Mouse (Mus musculus) lung, embryonic 16.5 days (tissue): ENCODE results near the gene Gm10226. TPM values are rescaled to one million over a fixed set of nuclear protein-coding genes. Genes with fewer than 3 reads are reported as not detected.
"Not testable (repeated sequence)": the region's sequence is repeated elsewhere in the genome, so short reads cannot be mapped to it uniquely, and the experiment has no call there.

ENCODE experiments used
- ATAC-seq: fragments of 200-750 bp; cut with Nextera tagmentation; 2 replicates; pipeline ENCODE4 v1.8.0; 2017; ENCODE audit warnings: low read depth, mild to moderate bottlenecking, moderate library complexity
- H3K27ac ChIP-seq: fragments of 300-500 bp; sonication (generic); 2 replicates; pipeline ENCODE4 v1.5.1; 2014; ENCODE audit warnings: mild to moderate bottlenecking, control low read depth, low read length
- H3K27me3 ChIP-seq: fragments of 300-500 bp; sonication (generic); 2 replicates; pipeline ENCODE4 v1.6.1; 2014; ENCODE audit warnings: low read depth, low read length, mixed read lengths; ENCODE audit not compliant: control insufficient read depth, insufficient read depth
- H3K36me3 ChIP-seq: fragments of 300-500 bp; sonication (generic); 2 replicates; pipeline ENCODE4 v1.6.1; 2014; ENCODE audit warnings: low read length; ENCODE audit not compliant: control insufficient read depth, insufficient read depth
- H3K4me1 ChIP-seq: fragments of 300-500 bp; sonication (generic); replicated peaks from 2 replicates; pipeline ENCODE4 v1.6.1; 2014; ENCODE audit warnings: low read length, mixed read lengths; ENCODE audit not compliant: control insufficient read depth, insufficient read depth
- H3K4me2 ChIP-seq: fragments of 300-500 bp; sonication (generic); 2 replicates; pipeline ENCODE4 v1.6.1; 2014; ENCODE audit warnings: low read depth, low read length, control low read depth
- H3K4me3 ChIP-seq: fragments of 300-500 bp; sonication (generic); 2 replicates; pipeline ENCODE4 v1.5.1; 2014; ENCODE audit warnings: mild to moderate bottlenecking, low read length, control low read depth
- H3K9ac ChIP-seq: fragments of 300-500 bp; sonication (generic); 2 replicates; pipeline ENCODE4 v1.6.1; 2014; ENCODE audit warnings: low read length, control low read depth
- H3K9me3 ChIP-seq: fragments of 300-500 bp; sonication (generic); 2 replicates; pipeline ENCODE4 v1.6.1; 2016; ENCODE audit warnings: low read length; ENCODE audit not compliant: control insufficient read depth
- WGBS: fragments of 180-500 bp; shearing (Covaris S2); extraction: QIAGEN DNeasy Blood & Tissue Kit; methylation state at CpG from one replicate; pipeline ENCODE4 v1.1.7; 2014; 5-methylcytosine and 5-hydroxymethylcytosine counted together
- polyA plus RNA-seq: library from polyadenylated mRNA; unstranded; fragments of >200 nt; fragmentation: Nextera tagmentation; extraction: Ambion mirVana; gene quantifications from 2 replicates; pipeline ENCODE4 v1.2.1, GENCODE M21; 2015

Gene Gm10226
- 4.1 and 5.3 TPM in 2 replicates for polyA plus RNA-seq

DNA sequence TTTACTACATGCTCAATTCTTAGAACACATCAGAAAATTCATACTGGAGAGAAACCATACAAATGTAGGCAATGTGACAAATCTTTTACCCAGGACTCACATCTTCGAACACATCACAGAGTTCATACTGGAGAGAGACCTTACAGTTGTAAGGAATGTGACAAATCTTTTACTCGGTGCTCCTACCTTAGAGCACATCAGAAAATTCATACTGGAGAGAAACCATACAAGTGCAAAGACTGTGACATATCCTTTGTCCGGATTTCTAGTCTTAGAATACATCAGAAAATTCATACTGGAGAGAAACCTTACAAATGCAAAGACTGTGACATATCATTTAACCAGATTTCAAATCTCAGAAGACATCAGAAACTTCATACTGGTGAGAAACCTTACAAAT lies at the start of gene Gm10226:
Gm10226 (plus strand) TSS at position 301 of the 400 bp plus-strand sequence.
- 0 out of 2 replicates have a peak, but pooled peaks cover 4% of the 10 kb centered on the region for H3K36me3 ChIP-seq
- no peak within 1 kb of the TSS for H3K4me3 ChIP-seq
- no peak within 1 kb of the TSS for H3K27ac ChIP-seq
- no peak within 1 kb of the TSS for H3K9ac ChIP-seq
- no peaks in the 10 kb centered on the region for H3K27me3 ChIP-seq
- H3K9me3 ChIP-seq, result no peaks in the 10 kb centered on the region
- ATAC-seq, result no peak
- WGBS, result 85% methylated on average over 3 of the region's 3 CpGs
- no peaks in the 10 kb centered on the region for H3K4me1 ChIP-seq
- no peak within 1 kb of the TSS for H3K4me2 ChIP-seq

DNA sequence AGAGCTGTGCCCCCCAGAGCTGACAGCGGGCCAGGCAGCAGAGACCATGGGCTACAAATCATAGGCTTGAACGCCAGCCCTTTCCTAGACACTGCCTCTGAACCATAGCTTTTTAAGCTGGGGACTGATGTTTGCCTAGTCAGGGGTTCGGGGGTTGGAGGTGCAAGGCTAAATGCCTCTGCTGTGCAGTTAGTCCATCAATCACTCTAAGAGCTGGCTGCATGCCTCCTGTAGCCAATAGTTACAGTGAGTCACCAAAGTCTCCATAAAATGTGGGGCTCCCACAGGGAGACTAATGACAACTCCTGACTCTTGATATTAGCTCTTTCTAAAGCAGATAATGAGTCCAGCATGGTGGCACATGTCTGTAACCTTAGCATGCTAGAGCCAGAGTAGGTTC lies 42.9 kb upstream of the Gm10226 start:
- WGBS, result 37% methylated on average over 3 of the region's 3 CpGs
- Histone ChIP-seq H3K9me3 (no peaks in the 10 kb centered on the region), H3K4me1 (no peaks in the 10 kb centered on the region; the same call in 1 of the 2 replicates), H3K27ac (no peak overlapping the region), H3K9ac (no peak overlapping the region), H3K36me3 (no peaks in the 10 kb centered on the region), H3K4me3 (no peak overlapping the region), H3K4me2 (no peak overlapping the region), H3K27me3 (no peaks in the 10 kb centered on the region)
- ATAC-seq, result no peak

DNA sequence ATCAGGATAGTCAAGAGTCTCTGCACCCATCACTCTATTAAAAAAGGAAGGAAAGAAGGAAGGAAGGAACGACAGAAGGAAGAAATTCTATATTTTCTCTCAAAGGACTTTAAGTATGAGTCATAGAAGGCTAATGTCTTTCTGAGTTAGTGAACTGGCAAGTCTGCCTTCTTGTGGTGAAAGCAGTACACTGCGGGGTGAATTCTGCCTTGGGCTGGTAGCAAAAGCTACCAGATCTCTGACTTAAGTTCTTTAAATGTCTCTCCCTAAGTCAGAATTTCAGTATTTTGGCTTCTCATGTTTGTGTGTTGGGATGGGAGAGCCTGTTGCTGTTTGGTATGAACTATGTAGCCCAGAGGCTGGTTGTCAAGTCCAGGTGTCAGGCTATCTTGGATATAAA lies 41.7 kb upstream of the Gm10226 start:
- Histone ChIP-seq H3K36me3 (no peaks in the 10 kb centered on the region), H3K27me3 (no peaks in the 10 kb centered on the region), H3K9me3 (no peaks in the 10 kb centered on the region), H3K9ac (peak overlapping the region; percentile 62), H3K4me3 (peak overlapping the region; percentile 55), H3K4me1 (no peaks in the 10 kb centered on the region; the same call in 1 of the 2 replicates), H3K4me2 (peak overlapping the region; percentile 55), H3K27ac (peak overlapping the region; percentile 66; the same call in 1 of the 2 replicates)
- WGBS, result 18% methylated on average over 2 of the region's 2 CpGs
- ATAC-seq, result peak; percentile 44; the same call in 1 of the 2 replicates

DNA sequence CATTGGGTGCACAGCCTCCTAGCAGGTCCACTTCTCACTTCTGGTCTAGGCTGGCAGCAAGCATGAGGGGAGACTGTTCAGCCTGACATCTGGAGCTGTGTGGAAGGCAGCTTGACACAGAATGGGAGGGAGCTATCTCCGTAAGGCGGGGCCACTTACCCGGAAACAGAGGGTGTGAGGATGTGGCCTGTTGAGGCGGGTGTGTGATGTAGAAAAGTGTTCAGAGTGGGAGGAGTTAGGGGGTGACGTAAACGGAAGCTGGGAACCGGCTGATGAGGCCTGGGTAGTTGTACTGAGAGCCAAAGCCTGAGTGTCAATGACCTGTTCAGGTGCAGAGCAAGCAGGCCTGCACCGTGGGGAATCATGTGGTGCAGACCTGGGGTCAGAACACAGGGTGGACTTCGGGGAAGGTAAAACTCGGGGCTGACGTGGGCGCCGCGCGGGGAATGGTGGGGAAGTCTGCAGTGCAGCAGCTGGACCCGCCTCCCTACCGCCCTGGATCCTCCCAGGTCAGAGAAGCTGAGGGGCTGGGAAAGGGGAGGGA lies 41.2 kb upstream of the Gm10226 start, which contains the start of gene Zfp983:
Zfp983 (plus strand) TSS at position 261 of the 544 bp plus-strand sequence.
- Histone ChIP-seq H3K27ac (peak within 1 kb of the TSS; percentile 66; the same call in 1 of the 2 replicates), H3K9ac (peak within 1 kb of the TSS; percentile 62), H3K4me3 (peak within 1 kb of the TSS; percentile 55), H3K4me2 (peak within 1 kb of the TSS; percentile 55)
- not testable (repeated sequence) for H3K9me3 ChIP-seq, H3K4me1 ChIP-seq, H3K27me3 ChIP-seq, H3K36me3 ChIP-seq
- peak; percentile 99 for ATAC-seq
- 0% methylated on average over 17 of the region's 17 CpGs for WGBS

DNA sequence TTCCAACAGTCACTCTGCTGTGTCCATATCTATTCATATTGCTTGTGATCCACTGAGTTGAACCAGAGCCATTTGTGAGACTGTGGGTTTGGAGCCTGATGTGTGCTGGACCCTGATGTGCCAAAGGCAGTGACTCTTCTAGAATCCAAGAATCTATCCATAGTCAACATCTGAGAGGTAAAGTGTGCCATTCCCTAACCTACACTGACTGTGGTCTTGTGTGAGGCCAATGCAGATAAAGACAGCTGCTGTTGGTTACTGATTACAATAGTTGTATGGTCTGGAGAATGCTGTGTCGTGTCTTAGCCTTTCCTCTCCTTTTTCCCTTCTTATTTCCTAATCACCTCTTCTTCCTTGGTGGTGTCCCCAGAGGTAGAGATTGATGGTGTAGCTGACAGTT lies 12.8 kb upstream of the Gm10226 start:
- H3K36me3 ChIP-seq, H3K4me2 ChIP-seq, H3K9ac ChIP-seq, H3K4me3 ChIP-seq, H3K27ac ChIP-seq, ATAC-seq, H3K27me3 ChIP-seq, H3K4me1 ChIP-seq, H3K9me3 ChIP-seq: not testable (repeated sequence)
- WGBS, result 21% methylated on average over 1 of the region's 1 CpGs

DNA sequence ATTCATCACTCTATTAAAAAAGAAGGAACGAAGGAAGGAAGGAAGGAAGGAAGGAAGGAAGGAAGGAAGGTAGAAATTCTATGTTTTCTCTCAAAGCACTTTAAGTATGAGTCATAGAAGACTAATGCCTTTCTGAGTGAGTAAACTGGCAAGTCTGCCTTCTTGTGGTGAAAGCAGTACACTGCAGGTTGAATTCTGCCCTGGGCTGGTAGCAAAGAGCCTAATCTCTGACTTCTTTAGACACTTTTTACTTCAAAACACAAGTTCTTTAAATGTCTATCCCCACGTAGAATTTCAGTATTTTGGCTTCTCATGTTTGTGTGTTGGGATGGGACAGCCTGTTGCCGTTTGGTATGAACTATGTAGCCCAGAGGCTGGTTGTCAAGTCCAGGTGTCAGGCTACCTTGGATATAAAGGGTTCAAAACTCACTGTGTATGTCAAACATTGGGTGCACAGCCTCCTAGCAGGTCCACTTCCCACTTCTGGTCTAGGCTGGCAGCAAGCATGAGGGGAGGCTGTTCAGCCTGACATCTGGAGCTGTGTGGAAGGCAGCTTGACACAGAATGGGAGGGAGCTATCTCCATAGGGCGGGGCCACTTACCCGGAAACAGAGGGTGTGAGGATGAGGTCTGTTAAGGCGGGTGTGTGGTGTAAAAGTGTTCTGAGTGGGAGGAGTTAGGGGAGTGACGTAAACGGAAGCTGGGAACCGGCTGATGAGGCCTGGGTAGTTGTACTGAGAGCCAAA lies 12.2 kb upstream of the Gm10226 start:
- peak overlapping the region; percentile 59 for H3K4me3 ChIP-seq
- WGBS, result 3% methylated on average over 9 of the region's 9 CpGs
- H3K36me3 ChIP-seq, result no peaks in the 10 kb centered on the region
- no peaks in the 10 kb centered on the region for H3K27me3 ChIP-seq
- ATAC-seq, result peak; percentile 99
- no peaks in the 10 kb centered on the region for H3K4me1 ChIP-seq
- peak overlapping the region; percentile 57 for H3K9ac ChIP-seq
- peak overlapping the region; percentile 72 for H3K27ac ChIP-seq
- H3K4me2 ChIP-seq, result peak overlapping the region; percentile 60
- no peaks in the 10 kb centered on the region for H3K9me3 ChIP-seq

DNA sequence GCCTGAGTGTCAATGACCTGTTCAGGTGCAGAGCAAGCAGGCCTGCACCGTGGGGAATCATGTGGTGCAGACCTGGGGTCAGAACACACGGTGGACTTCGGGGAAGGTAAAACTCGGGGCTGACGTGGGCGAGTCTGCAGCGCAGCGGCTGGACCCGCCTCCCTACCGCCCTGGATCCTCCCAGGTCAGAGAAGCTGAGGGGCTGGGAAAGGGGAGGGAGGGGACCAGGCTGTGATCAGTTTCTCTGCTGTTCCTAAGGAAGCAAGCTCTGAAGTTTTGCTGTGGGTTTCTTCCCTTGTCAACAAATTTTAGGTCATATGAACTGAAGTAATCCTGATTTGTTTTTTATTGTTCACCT lies 11.7 kb upstream of the Gm10226 start:
- Histone ChIP-seq H3K4me3 (peak overlapping the region; percentile 59), H3K27ac (peak overlapping the region; percentile 72; the same call in 1 of the 2 replicates), H3K4me2 (peak overlapping the region; percentile 60), H3K9ac (peak overlapping the region; percentile 57)
- not testable (repeated sequence) for H3K36me3 ChIP-seq, H3K27me3 ChIP-seq, H3K4me1 ChIP-seq, H3K9me3 ChIP-seq
- WGBS, result 1% methylated on average over 10 of the region's 10 CpGs
- ATAC-seq, result peak; percentile 92

DNA sequence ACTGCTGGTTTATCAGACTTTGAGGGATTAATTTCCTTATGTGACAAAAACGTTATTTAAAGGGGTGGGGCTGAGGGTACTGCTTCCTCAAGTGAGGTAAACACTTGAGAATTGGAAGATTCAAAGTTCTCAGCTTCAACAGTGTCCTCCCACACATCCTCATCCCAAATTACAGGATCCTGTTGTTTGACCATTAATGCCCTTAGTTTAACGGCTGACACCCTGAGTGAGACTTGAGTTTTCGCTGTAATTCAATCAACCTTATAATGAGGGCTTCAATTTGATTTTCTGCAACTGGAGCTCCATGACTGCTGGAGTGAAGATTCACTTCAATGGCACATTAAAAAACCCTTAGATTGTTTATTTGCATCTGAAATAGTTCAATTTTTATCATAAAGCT lies 1.7 kb downstream of the Gm10226 start:
- H3K36me3 ChIP-seq, result 0 out of 2 replicates have a peak, but pooled peaks cover 4% of the 10 kb centered on the region
- H3K27ac ChIP-seq, result no peak overlapping the region
- H3K4me1 ChIP-seq, result no peaks in the 10 kb centered on the region
- no peak overlapping the region for H3K9ac ChIP-seq
- H3K4me2 ChIP-seq, result no peak overlapping the region
- H3K27me3 ChIP-seq, result no peaks in the 10 kb centered on the region
- H3K9me3 ChIP-seq, result no peaks in the 10 kb centered on the region
- 72% methylated on average over 3 of the region's 3 CpGs for WGBS
- no peak for ATAC-seq
- H3K4me3 ChIP-seq, result no peak overlapping the region

DNA sequence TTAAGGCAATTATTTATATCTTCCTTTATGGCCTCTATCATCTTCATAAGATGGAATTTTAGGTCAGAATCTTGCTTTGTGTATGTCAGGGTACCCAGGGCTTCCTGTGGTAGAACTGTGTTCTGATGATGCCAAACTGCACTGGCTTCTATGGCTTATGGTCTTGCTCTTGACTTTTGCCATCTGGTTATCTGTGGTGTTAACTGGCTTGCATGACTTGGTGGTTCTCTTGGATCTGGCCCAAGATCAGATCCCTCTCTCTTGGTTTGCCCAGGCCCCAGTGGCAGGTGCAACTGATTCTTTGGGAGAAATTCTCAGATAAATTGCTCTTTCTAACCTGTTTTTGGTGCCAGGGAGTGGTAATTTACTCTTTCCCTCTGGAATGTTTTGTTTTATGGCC lies 4.4 kb downstream of the Gm10226 start:
- ATAC-seq, result no peak
- no peaks in the 10 kb centered on the region for H3K27me3 ChIP-seq
- H3K9me3 ChIP-seq, result no peaks in the 10 kb centered on the region
- no peak overlapping the region for H3K27ac ChIP-seq
- H3K4me2 ChIP-seq, result no peak overlapping the region
- H3K4me3 ChIP-seq, result no peak overlapping the region
- no peaks in the 10 kb centered on the region for H3K4me1 ChIP-seq
- H3K36me3 ChIP-seq, result 0 out of 2 replicates have a peak, but pooled peaks cover 2% of the 10 kb centered on the region
- H3K9ac ChIP-seq, result no peak overlapping the region
